Mouse (Mus musculus): ENCODE data around the gene Rps10.

Rps10 gene

DNA sequence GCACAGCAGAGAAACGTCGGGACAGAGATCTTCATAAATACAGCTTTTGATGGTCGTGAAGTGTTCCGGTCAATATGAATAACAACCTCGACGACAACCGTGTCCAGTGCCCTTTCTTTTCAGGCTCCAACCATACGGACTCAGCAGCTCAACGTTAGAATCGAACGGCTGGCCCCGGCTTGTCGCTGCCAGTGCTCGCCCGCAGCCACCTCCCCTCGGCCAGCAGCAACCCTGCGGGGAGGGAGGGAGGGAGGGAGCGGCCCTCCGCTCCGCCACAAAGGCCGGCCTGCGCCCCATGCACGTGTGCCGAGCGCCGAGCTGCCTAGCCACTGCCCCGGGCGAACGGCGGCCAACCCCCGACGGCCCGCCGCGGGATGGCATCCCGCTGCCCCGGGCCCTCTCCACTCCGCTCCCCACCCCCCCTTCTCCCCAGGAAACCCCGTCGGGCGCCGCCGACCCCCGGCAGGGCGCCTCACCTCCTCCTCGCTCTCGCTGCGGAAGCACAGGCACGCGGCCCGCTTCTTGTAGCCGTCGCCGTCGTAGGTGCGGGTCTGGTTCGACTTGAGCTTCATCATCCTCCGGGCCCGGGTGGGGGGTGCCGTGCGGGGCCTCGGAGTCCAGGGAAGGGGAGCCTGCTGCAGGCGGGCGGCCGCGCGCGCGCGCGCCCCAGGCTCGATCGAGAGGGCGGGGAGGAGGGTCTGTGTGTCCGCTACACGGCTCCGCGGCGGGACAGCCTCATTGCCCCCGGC, 13.7 kb downstream of the Rps10 start:
- in situ Hi-C loops (cut with MboI; ENCODE audit: low pct_unique_long_range_greater_than_20kb in 1 of 2, low sequenced_read_pairs in 2 of 2, unreplicated experiment in 1 of 2) = no loop called here

DNA sequence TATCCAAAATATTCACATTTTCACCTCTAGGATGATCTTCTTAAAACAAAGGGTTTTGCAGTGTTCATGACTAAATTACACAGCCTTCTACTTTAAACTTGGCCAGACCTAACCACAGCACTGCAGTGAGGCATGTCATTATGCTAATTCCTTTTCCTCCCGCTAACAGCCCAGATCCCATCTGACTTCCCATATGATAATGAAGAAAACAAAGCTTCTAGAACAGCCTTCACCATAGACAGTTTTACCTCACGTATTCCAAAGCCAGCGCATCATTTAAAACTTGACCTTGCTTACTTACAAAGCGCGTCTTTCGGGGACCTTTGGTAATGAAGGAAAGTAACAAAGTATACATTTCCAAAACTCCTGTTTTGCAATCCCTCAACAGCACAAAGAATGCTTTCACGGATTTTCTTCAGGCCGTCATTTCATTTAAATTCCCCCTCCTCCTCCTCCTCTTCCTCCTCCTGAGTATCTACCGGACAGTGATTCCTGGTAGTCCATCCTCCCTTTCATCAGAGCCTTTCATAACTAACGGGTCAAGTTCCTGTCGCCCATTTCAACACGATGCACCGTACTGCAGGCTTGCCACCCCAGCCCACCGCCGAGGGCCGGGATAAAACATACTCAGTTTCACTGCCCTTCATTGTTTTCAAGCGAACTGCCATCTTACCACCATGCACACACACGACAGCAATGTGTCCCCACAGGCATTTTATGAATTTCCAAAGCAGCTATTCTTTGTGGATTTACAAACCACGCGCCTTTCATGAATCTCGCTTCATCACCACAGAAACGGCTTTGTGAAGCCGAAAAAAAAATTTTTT, 14.6 kb downstream of the Rps10 start:
- in situ Hi-C loops (cut with MboI; ENCODE audit: low pct_unique_long_range_greater_than_20kb in 1 of 2, low sequenced_read_pairs in 2 of 2, unreplicated experiment in 1 of 2) = no loop called here

DNA sequence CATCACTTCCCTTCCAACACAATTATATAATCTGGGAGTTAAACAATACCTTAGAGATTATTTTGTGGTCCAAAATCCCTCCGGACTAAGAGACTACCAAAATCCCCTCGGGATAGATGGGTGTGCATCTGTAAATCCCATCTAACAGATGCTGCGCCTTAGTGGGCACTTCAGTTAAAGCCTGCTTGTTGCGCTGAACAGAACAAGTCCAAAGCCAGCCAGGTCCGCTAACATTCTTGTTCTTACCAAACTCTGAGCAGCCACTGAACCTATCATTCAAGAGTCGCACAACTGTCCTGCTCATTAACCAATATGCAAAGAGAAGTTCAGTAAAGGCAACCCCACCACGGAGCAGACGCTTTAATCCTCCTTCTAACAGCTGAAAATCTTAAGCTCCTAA, 15.3 kb downstream of the Rps10 start:
- in situ Hi-C loops (cut with MboI; ENCODE audit: low pct_unique_long_range_greater_than_20kb in 1 of 2, low sequenced_read_pairs in 2 of 2, unreplicated experiment in 1 of 2) = no loop called here

DNA sequence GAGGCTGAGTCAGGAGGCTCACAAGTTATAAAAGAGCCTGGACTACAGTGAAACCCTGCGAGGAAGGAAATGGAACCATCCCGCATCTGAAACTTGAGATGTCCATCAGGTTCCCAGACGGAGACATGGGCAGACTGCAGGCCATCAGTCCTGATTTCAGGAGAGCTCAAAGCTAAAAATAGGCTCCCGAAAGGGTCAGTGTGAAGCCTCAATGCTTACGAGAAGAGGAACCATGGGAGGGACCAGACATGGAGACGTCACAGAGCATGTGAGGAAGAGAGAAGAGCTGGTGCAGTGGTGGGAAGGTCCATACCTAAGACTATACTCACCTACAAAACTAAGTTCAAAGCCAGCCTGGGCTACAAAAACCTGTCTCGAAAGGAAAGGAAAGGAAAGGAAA, 21.1 kb downstream of the Rps10 start:
- in situ Hi-C loops (cut with MboI; ENCODE audit: low pct_unique_long_range_greater_than_20kb in 1 of 2, low sequenced_read_pairs in 2 of 2, unreplicated experiment in 1 of 2) = no loop called here

DNA sequence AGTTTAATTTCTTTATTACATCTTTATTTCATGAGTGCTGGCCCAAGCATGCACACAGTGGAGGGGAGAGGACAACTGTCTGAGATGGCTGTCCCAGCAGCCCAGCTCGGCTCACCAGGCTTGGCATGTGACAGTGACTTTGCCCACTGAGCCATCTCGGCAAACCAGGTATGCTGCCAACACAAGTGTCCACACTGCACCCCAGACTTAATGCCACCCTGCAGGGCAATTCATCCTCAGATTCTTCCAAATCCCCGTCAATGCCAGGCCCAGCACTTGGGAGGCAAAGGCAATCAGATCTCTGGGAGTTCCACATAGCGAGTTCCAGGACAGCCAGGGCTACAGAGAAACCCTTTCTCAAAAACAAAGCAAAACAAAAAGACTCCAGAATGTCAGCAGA, 23.5 kb downstream of the Rps10 start:
- in situ Hi-C loops (cut with MboI; ENCODE audit: low pct_unique_long_range_greater_than_20kb in 1 of 2, low sequenced_read_pairs in 2 of 2, unreplicated experiment in 1 of 2) = no loop called here

DNA sequence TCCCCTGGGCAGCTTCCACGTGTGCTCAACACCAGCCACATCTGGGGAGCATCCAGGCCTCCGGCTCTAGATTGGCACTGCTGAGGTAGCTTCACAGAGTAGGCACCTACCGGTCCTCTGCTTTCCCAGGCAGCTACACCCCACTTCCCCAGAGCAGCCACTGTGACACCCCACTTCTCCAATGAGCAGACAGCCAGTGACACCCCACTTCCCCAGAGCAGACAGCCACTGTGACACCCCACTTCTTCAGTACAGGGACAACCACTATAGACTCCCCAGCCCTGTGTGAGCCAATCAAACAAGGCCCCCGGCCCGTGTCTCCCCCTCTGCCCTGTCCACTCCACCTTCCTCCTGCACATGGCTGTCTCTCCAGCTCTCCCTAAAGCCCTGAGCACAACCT, 24.5 kb downstream of the Rps10 start:
- in situ Hi-C loops (cut with MboI; ENCODE audit: low pct_unique_long_range_greater_than_20kb in 1 of 2, low sequenced_read_pairs in 2 of 2, unreplicated experiment in 1 of 2) = no loop called here

DNA sequence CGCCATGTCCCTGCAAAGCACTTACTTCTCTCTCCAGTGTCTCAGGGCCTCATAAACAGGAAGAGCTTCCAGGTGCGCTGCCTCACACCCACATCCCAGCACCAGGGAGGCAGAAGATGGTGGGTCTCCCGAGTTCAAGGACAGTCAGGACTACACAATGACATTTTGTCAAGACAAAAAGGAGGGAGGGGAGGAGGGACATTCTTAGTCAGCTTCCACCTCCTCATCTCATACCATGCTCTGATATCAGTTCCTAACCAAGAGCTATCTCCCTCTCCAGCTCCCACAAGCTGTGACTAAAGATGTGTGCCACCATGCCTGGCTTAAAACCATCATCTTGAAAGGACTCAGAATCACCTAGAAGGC, 25.0 kb downstream of the Rps10 start:
- in situ Hi-C loops (cut with MboI; ENCODE audit: low pct_unique_long_range_greater_than_20kb in 1 of 2, low sequenced_read_pairs in 2 of 2, unreplicated experiment in 1 of 2) = no loop called here

DNA sequence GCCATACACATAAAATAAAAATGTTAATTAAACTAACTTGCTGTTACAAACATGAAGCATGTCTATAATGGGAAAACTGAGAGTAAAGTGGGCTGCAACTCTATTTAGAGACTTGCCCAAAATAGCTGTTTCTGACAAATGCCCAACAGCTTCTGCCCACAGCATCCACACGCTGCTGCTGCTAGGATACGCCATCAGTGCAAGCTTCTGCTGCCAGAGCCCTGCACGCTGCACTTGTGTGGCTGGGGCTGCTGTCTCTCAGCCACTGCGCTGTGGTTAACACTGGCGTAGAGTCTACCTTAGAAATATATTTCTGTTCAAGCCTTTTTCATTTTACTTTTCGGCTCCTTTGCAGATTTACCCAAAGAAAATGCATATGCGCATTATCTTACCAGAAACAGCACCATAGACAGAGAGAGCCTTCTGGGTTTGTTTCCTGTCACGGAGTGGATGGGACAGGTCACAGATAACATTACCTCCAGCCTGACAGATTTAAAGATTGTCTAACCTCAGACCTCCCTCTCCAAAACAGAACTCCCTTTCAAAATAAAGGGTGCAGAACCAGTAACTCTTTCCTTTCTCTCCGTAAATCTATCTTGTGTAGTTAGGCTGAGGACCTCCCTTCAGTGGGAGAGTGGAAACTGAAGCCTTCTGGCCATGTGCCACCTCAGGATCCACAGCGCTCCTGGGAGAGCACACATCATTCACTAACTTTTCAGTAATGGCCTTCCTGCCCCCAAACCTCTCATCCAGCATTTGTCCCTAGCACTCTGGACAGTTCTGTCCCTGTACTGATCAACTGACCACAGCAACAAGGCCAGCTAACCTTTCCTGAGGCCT, 25.6 kb downstream of the Rps10 start:
- in situ Hi-C loops (cut with MboI; ENCODE audit: low pct_unique_long_range_greater_than_20kb in 1 of 2, low sequenced_read_pairs in 2 of 2, unreplicated experiment in 1 of 2) = no loop called here

DNA sequence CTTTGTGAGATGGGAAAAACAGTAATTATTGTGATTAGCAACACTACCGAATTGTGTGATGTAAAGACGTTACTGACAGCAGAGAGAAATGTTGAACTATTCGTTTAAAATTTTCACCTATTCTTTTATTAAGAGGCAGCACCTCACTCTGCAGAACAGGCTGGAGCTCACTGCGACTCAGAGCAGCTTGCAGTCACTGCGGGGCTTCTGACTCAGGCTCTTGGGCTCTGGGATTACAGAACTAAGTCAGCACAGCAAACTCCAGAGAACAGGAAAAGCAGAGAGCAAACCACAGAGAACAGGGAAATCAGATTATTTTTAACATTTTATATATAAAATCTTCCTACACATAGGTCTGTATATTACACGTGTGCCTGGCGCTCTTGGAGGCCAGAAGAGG, 26.9 kb downstream of the Rps10 start:
- in situ Hi-C loops (cut with MboI; ENCODE audit: low pct_unique_long_range_greater_than_20kb in 1 of 2, low sequenced_read_pairs in 2 of 2, unreplicated experiment in 1 of 2) = no loop called here

DNA sequence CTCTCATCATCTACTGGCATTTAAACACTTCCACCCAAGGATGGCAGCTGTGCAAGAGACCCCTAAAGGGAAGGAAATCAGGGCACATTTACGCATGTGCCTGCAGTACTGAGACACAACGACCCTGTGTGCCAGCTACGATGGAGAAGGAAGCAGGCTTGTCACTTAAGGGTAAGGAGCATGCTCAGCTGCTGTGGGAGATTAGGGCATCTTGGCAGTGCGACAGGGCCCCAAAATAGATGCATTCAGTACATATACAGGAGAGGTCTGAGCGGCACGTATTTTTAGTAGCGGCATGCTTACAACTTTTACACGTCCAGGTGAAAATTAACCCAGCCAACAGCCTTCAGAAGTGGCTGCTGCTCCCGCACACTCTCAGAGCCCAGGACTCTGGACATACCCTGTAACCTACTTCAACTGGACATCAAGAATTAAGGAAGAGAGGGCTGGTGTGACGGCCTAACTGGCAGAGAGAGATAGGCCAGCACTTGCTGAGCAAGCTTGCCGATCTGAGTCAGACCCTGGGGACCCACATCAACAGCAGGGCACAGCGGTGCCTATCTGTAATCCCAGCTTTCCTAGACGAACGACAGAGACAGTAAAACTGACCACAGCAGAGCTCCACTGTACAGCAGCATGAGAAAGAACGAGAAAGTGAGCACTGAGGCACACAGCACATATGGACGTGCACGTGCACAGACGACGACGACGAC, 32.8 kb downstream of the Rps10 start:
- in situ Hi-C loops (cut with MboI; ENCODE audit: low pct_unique_long_range_greater_than_20kb in 1 of 2, low sequenced_read_pairs in 2 of 2, unreplicated experiment in 1 of 2) = no loop called here

DNA sequence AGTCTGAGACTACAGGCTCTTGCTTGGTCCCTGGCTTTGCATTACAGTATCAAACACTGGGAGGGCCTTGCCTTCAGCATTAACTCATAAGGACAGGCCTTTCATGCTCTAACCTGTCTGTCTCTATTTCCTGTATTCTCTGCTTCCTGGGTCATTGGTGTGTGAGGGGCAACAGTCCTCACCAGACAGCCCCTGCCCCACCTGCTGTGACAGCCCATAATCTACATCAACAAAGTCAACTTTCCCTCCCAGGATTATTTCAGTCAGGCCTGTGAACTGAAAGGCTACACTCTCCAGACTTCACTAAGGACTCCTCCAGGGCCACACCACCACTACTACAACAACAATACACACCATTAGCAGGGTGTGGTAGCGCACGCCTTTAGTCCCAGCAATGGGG, 33.4 kb downstream of the Rps10 start:
- in situ Hi-C loops (cut with MboI; ENCODE audit: low pct_unique_long_range_greater_than_20kb in 1 of 2, low sequenced_read_pairs in 2 of 2, unreplicated experiment in 1 of 2) = no loop called here

DNA sequence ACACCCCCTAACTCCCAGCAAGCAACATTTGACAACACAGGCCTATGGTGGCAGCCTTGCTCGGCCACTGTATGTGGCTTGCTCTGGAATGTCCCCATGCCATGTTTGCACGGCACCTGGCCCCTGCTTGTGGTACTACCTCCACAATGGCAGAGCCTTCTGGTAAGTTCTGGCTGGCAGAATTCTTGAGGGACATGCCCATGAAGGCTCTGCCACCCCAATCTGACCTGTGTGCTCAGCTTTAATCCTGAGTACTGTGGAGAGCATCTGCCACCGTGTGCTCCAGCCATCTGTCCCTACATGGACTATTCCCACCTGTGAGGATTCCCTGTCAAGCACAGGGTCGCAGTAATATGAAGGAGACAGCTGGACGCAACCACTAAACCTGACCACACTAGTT, 35.6 kb downstream of the Rps10 start:
- in situ Hi-C loops (cut with MboI; ENCODE audit: low pct_unique_long_range_greater_than_20kb in 1 of 2, low sequenced_read_pairs in 2 of 2, unreplicated experiment in 1 of 2) = no loop called here

DNA sequence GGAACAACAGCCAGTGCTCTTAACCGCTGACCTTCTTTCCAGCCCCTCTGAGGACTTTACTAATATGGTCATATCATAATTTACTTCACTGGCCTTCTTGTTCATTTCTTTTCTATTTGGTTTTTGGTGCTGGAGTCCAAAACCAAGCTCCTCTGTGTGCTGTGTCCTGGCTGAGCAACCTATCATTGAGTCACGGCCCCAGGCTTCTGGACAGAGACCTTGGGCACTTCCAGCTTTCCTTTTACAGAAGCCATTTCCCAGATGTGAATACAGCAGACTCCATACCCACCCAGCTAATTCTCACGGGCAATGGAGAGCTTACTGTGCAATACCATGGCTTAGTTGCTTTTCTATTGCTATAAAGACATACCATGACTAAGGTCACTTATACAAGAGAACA, 36.2 kb downstream of the Rps10 start:
- in situ Hi-C loops (cut with MboI; ENCODE audit: low pct_unique_long_range_greater_than_20kb in 1 of 2, low sequenced_read_pairs in 2 of 2, unreplicated experiment in 1 of 2) = no loop called here

DNA sequence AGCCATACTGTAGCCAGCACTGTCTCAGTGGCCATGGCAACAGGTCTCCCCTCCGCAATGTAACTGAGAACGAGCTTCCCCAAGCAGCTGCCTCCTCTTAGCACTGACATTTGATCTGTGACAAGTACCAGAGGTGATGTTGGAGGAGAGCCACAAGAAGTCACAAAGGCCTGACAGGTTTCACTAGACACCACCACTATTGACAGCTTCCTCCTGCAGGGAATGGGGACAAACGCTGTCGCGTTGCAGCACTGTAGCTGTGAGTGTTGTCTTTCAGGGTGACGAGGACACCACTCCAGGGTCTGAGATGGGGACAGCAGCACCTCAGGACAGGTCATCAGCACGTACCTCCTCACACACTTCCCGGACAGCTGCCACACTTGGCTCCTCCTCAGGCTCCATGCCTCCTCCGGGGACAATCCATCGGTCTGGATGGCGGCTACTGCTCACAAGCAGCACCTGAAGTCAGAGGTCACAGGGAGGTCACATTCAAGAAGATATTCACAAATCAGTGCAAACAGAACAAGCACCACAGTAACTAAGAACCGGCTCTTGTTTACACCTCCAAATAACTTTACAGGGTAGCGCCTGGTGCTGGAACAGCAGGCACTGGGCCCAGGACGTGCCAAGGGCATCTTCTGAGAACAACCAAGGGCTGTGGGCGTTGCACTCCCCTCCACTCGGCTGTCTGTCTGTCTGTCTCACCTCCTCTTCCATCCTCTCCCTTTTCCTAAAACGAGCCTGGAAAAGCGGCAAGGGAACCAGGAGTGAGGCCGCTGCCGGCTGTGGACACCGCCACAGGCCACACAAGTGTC, 39.9 kb downstream of the Rps10 start:
- in situ Hi-C loops (cut with MboI; ENCODE audit: low pct_unique_long_range_greater_than_20kb in 1 of 2, low sequenced_read_pairs in 2 of 2, unreplicated experiment in 1 of 2) = no loop called here

DNA sequence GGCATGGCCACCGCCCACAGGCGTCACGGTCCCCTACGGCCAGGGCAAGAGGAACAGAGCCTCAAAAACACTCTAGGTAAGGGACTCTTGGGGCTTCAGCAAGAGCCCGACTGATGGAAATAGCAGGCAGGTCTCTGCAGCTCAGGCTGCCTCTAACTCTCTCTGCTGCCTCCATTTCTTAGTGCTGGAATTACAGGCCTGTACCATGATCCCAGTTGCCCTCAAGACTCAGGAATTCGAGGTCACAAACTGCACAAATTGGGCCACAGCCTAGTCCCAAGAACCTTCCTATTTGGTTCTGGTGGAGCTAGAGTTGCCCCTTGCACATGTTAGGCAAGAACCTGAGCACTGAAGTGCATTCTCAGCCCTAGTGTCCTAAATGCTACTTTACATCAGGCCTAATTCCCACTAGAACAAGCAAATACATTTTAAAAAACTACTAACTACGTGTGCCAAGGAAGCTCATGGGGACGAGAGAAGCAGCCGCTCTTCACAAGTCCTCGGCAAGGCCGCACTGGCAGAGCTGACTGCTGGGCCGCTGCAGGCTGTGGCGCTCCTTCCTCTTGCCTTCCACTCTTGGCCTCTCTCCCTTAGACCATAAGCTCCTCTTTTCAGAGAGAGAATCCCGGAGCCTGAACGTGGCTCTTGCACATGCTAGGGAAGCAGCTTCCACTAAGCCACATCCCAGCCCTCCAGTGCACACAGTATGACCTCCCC, 40.7 kb downstream of the Rps10 start:
- in situ Hi-C loops (cut with MboI; ENCODE audit: low pct_unique_long_range_greater_than_20kb in 1 of 2, low sequenced_read_pairs in 2 of 2, unreplicated experiment in 1 of 2) = no loop called here

DNA sequence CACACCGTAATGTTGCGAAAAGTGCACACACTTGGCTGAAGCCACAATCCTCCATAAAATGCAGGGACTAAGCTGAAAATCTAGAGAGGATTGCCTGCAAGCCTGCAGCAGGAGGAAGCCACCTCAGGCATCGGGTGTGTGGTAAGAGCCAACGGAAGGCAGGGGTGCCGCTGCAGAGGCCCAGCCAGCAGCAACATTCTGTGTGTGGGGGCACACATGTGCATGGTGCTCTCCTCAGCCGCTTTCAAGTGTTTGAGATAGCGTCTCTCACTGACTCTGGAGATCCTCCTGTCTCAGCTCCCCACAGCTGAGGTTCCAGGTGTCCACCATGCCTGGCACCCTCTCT, 43.9 kb downstream of the Rps10 start:
- in situ Hi-C loops (cut with MboI; ENCODE audit: low pct_unique_long_range_greater_than_20kb in 1 of 2, low sequenced_read_pairs in 2 of 2, unreplicated experiment in 1 of 2) = no loop called here

DNA sequence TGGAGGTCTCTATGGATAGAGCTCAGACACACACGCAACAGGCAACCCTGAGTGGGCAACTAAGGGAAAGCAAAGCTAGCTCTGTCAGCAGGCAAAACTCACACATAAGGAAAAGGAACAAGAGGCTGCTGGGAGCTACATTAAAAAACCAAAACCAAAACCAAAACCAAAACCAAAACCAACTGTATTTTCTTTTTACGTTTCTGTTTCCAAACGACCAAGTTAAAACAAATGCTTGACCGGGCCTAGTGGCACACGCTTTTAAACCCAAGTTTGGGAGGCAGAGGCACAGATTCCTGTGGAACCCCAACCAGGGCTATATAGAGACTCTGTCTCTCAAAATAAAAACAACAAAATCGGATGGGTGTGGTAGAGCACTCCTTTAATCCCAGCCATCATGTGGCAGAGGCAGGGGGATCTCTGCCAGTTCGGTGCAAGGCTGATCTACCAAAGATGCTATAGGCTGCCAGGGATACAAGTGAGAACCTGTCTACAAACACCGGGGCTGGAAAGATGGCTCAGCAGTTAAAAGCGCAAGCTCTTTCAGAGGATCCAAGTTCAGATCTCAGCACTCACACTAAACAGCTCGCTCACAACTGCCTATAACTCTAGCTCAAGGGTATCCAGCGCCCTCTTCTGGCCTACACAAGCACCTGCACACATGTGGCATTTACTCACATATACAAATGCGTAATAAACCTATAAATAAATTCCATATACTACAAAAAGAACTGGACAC, 44.5 kb downstream of the Rps10 start:
- in situ Hi-C loops (cut with MboI; ENCODE audit: low pct_unique_long_range_greater_than_20kb in 1 of 2, low sequenced_read_pairs in 2 of 2, unreplicated experiment in 1 of 2) = no loop called here

Measured in mouse embryonic stem cell (cell line).